Mouse (Mus musculus): Measurements from ENCODE around the gene Stn1.

- TF ChIP-seq CTCF (IDR thresholded peaks at IDR 0.05; ENCODE audit: borderline replicate concordance, insufficient read depth, low read depth, low read length) (no peak), POLR2A (IDR thresholded peaks at IDR 0.05; ENCODE audit: borderline replicate concordance, insufficient read depth, low read length) (no peak)
Measured at GRCm38 (mm10) chr19:47578581-47579224, 41.4 kb upstream of the Stn1 start.
